Mouse (Mus musculus) midbrain, postnatal 0 days (tissue): Measurements from ENCODE around the gene Adgrl2. TPM values are rescaled to one million over a fixed set of nuclear protein-coding genes. Genes with fewer than 3 reads are reported as not detected.

Experiments
- ATAC-seq: fragments of 200-750 bp; cut with Nextera tagmentation; 2 replicates; pipeline ENCODE4 v1.8.0; 2017; ENCODE audit warnings: moderate number of reproducible peaks, mild to moderate bottlenecking, moderate TSS enrichment, moderate library complexity; ENCODE audit not compliant: low FRiP score
- DNase-seq: peaks from one replicate; pipeline ENCODE4 v3.0.0-alpha.2; 2015; ENCODE audit warnings: low spot score
- H3K27ac ChIP-seq: fragments of 300-500 bp; sonication (generic); 2 replicates; pipeline ENCODE4 v1.5.1; 2014; ENCODE audit warnings: low read depth, mild to moderate bottlenecking, low read length, mixed read lengths
- H3K27me3 ChIP-seq: fragments of 300-500 bp; sonication (generic); 2 replicates; pipeline ENCODE4 v1.6.1; 2014; ENCODE audit warnings: low read length, control low read depth, mixed read lengths; ENCODE audit not compliant: insufficient read depth
- H3K36me3 ChIP-seq: fragments of 300-500 bp; sonication (generic); 2 replicates; pipeline ENCODE4 v1.6.1; 2014; ENCODE audit warnings: low read length, control low read depth, mixed read lengths; ENCODE audit not compliant: insufficient read depth
- H3K4me1 ChIP-seq: fragments of 300-500 bp; sonication (generic); 2 replicates; pipeline ENCODE4 v1.6.1; 2014; ENCODE audit warnings: mild to moderate bottlenecking, control low read depth, antibody characterized with exemption, low read length, mixed read lengths; ENCODE audit not compliant: insufficient read depth
- H3K4me2 ChIP-seq: fragments of 300-500 bp; sonication (generic); 2 replicates; pipeline ENCODE4 v1.6.1; 2014; ENCODE audit warnings: low read depth, mild to moderate bottlenecking, low read length, mixed read lengths; ENCODE audit not compliant: poor library complexity, severe bottlenecking
- H3K4me3 ChIP-seq: fragments of 300-500 bp; sonication (generic); 2 replicates; pipeline ENCODE4 v1.5.1; 2014; ENCODE audit warnings: low read depth, mild to moderate bottlenecking, low read length, moderate library complexity
- H3K9ac ChIP-seq: fragments of 300-500 bp; sonication (generic); replicated peaks from 2 replicates; pipeline ENCODE4 v1.6.1; 2014; ENCODE audit warnings: mild to moderate bottlenecking, low read length, moderate library complexity, mixed read lengths; ENCODE audit not compliant: poor library complexity, severe bottlenecking
- H3K9me3 ChIP-seq: fragments of 300-500 bp; sonication (generic); 2 replicates; pipeline ENCODE4 v1.6.1; 2016; ENCODE audit warnings: low read length, control low read depth
- CTCF ChIP-seq: IDR thresholded peaks from 2 replicates; pipeline ENCODE4 v1.5.1; 2016; ENCODE audit warnings: antibody characterized with exemption, mild to moderate bottlenecking
- WGBS: fragments of 180-500 bp; shearing (Covaris S2); extraction: QIAGEN DNeasy Blood & Tissue Kit; methylation state at CpG from one replicate; pipeline ENCODE4 v1.1.7; 2014; 5-methylcytosine and 5-hydroxymethylcytosine counted together
- polyA plus RNA-seq: library from polyadenylated mRNA; unstranded; fragments of >200 nt; fragmentation: Nextera tagmentation; extraction: Ambion mirVana; gene quantifications from 2 replicates; pipeline ENCODE4 v1.2.1, GENCODE M21; 2015
- total RNA-seq: library from RNA; depleted of rRNA; stranded (reverse); fragments of >200 nt; gene quantifications from 2 replicates; pipeline ENCODE4 v1.2.3, GENCODE M21; 2014

Gene Adgrl2
- total and polyA plus RNA-seq, 2 experiments from 2014 or later = 92.9 to 102 TPM

DNA sequence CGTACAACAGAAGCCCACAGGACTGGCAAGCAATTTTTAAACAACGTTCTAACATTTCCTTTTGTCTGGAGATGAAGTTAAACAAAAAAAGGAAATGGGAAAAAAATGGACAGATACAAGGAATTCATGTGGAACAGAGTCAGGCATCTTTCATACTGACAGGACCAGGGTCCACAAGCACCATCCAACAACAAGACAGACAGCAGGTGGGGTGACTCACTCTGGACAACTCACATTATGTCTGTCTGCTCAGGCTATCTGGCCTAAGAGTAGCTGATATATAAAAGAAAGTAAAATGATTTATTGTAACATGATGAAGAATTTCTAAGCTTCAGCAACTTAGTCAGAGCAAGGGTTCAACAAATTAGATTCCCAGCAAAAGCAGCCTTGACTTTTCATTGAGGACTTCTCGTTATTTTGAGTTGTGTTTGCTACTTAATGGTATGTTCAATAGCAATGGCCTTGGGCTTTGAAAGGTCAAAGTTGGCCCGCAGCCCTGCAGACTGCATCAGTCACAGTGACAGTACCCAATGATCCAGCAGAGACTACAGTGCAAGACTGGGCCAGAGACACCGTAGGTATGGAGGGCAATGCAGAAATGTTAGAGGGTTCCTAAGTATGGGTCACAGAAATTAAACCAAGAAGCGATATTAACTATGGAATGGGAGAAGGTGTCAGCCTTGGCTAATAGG is 171.8 kb downstream of the Adgrl2 start:
- TF ChIP-seq CTCF = no peak
- Histone ChIP-seq H3K4me1 (no peaks in the 10 kb centered on the region), H3K9ac (no peak overlapping the region), H3K4me2 (no peak overlapping the region), H3K27ac (no peak overlapping the region), H3K9me3 (no peaks in the 10 kb centered on the region), H3K36me3 (peaks cover 26% of the 10 kb centered on the region), H3K4me3 (no peak overlapping the region), H3K27me3 (no peaks in the 10 kb centered on the region)
- DNase-seq (no peak), ATAC-seq (no peak)
- 95% methylated on average over 6 of the region's 6 CpGs for WGBS

DNA sequence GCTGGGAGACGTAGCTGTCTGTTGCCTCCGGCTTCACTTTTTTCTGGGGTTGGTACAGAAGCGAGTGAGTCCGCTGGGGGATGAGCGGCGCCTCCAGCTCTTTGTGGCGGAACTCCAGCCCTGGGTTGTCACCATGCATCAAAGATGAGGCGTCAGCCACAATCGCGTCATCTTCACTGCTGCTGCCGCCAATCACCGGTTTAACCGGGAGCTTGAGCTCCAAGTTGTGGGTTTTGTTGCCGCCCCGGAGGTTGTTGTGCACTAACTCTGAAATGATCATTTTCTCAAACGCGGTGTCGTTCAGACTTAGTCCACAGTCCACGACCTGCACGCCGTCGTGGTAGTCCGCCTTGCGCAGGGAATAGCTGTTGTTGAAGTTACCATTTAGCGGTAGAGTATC is 172.9 kb downstream of the Adgrl2 start:
- Histone ChIP-seq H3K9me3 (no peaks in the 10 kb centered on the region), H3K27me3 (no peaks in the 10 kb centered on the region), H3K4me1 (no peaks in the 10 kb centered on the region), H3K4me3 (no peak overlapping the region), H3K9ac (no peak overlapping the region), H3K36me3 (peaks cover 17% of the 10 kb centered on the region; the same call in 1 of the 2 replicates), H3K27ac (no peak overlapping the region), H3K4me2 (no peak overlapping the region)
- DNase-seq = no peak
- 96% methylated on average over 25 of the region's 25 CpGs for WGBS
- no peak for ATAC-seq
- no peak for TF ChIP-seq CTCF

DNA sequence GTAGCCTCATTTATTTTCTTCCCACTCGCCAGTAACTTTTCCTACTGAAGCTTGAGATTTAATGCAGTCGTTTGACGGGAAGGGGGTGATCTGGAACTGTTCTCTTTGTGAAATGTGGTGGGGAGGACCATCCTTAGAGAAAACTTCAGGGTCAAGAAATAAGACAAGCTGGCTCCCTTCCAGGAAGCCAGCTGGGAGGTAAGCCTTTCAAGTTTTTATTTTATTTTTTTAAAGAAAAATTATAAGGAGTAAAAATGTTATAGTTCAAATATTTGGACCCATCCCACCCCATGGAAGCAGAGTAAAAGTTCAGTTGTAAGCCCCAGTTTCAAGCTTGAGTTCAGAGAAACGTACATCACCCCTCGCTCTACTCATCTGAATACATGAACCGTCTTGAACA is 177.2 kb downstream of the Adgrl2 start:
- H3K4me1 ChIP-seq = no peaks in the 10 kb centered on the region
- no peak overlapping the region for H3K9ac ChIP-seq
- WGBS = 71% methylated on average over 6 of the region's 6 CpGs
- no peak overlapping the region for H3K4me2 ChIP-seq
- no peak for TF ChIP-seq CTCF
- H3K4me3 ChIP-seq = no peak overlapping the region
- H3K27me3 ChIP-seq = no peaks in the 10 kb centered on the region
- H3K36me3 ChIP-seq = peaks cover 13% of the 10 kb centered on the region; the same call in 1 of the 2 replicates
- DNase-seq (no peak), ATAC-seq (no peak)
- no peak overlapping the region for H3K27ac ChIP-seq
- H3K9me3 ChIP-seq = no peaks in the 10 kb centered on the region

DNA sequence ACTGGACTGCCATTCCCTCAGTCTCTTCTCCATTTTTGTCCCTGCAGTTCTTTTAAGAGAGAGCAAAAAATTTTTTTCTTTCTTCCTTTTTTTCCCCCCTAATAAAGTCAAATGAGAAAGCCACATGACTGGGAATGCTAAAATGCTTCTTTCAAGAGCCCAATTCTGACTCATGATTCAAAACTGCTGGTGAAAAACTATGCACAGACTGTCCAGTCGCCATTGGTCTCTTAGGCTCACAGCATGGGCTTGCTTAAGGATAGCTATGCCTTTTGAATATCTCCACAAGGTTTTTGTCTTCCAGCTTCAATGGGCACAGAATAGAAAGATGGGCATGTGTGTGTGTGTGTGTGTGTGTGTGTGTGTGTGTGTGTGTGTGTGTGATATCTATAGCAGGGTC is 178.3 kb downstream of the Adgrl2 start:
- peaks cover 5% of the 10 kb centered on the region; the same call in 1 of the 2 replicates for H3K36me3 ChIP-seq
- H3K27me3 ChIP-seq = no peaks in the 10 kb centered on the region
- H3K9me3 ChIP-seq = no peaks in the 10 kb centered on the region
- WGBS = 31% methylated on average over 1 of the region's 1 CpGs
- ATAC-seq (no peak), DNase-seq (no peak)
- H3K27ac ChIP-seq = no peak overlapping the region
- no peaks in the 10 kb centered on the region for H3K4me1 ChIP-seq
- TF ChIP-seq CTCF = no peak
- H3K4me2 ChIP-seq = no peak overlapping the region
- no peak overlapping the region for H3K4me3 ChIP-seq
- no peak overlapping the region for H3K9ac ChIP-seq

DNA sequence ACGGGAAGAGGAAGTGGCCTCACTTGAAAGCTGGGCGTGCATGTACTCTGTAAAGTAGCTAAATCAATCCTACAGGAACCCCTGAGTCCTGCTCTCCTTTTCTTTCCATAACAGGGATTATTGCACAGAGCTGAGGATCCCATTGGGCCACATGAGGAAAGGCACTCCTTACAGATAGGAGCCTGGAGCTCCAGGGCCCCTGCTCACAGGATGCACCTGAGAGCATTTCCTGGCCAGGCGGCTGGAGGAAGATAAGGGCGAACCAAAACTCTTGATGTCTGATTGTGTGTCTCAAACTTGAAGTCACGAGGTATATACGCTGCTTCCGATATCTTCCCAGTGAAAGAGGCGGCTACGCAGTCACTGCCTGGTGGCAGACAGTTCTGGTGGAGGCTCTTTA is 183.4 kb downstream of the Adgrl2 start:
- Histone ChIP-seq H3K4me2 (no peak overlapping the region), H3K4me3 (no peak overlapping the region), H3K27me3 (no peaks in the 10 kb centered on the region), H3K9ac (no peak overlapping the region), H3K9me3 (no peaks in the 10 kb centered on the region), H3K36me3 (no peaks in the 10 kb centered on the region), H3K27ac (no peak overlapping the region), H3K4me1 (no peaks in the 10 kb centered on the region)
- no peak for TF ChIP-seq CTCF
- ATAC-seq = no peak
- no peak for DNase-seq
- 83% methylated on average over 9 of the region's 9 CpGs for WGBS

DNA sequence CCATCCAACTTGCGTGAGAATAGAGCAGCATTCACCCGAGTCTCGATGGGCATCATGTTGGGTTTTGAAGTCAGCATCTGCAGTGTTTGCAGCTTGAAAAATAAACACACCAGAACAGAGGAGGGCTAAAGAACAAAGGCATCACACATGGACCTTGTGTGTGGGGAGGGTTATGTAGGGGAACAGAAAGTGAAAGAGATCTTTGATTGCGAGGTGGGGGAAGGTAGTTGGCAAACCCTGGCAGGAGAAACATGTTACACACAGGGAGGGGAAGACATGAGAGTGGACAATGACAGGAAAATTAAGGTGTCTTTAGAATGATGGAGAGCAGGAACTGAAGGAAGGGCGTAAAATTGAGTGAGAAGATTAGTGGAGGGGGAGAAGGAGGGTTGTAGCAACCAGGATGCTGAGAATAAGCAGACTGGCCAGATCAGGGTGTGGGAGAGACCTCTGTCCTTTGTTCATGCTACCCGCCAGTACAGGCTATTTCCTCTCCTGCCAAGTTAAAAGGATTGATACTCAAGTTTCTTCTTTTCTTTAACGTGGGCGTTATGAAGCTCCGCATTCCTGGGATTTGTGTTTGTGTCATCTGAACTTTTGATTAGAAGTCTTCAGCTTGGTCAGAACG is 197.0 kb downstream of the Adgrl2 start:
- no peaks in the 10 kb centered on the region for H3K27me3 ChIP-seq
- no peaks in the 10 kb centered on the region for H3K36me3 ChIP-seq
- TF ChIP-seq CTCF = no peak
- no peak overlapping the region for H3K27ac ChIP-seq
- H3K4me1 ChIP-seq = no peaks in the 10 kb centered on the region
- ATAC-seq (no peak), DNase-seq (no peak)
- no peak overlapping the region for H3K4me2 ChIP-seq
- no peak overlapping the region for H3K4me3 ChIP-seq
- H3K9me3 ChIP-seq = no peaks in the 10 kb centered on the region
- WGBS = 73% methylated on average over 10 of the region's 10 CpGs
- no peak overlapping the region for H3K9ac ChIP-seq
